Mouse (Mus musculus) thymus, postnatal 14 days (tissue): ENCODE results near the gene Psd.

Experiments used
- DNase-seq: peaks from one replicate; pipeline ENCODE4 v3.0.0; 2021

Gene Psd

DNA sequence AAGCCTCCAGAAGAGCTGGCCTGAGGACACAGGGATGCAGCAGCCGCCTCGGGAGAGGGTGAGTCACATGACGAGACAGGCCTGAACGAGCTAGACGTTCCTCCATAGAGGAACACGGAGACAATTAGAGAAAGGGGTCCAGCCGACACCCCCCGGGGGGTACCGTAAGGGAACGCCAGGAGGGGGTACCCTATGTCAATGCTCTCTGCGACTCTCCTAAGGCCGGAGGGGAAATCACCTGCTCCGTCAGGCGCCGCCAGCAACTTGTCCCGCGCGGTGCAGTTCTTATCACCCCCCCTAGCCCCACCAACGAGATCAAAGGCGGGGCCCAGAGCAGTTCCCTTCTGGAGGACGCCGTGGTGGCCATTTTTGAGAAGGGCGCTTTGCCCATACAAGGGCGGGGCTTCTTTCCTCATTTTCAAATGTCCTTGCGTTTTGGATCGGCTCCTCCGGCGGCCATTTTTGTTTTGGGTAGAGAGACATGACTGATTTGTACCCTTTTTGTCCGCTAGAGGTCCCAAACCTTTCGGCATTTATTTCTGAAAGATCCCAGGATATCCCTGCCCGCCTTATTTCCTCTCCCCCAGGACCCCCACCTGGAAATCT lies 11.5 kb upstream of the Psd start, which contains the start of gene Cuedc2:
TSS of gene Cuedc2 (minus strand) at position 372 of the 606 bp plus-strand sequence.
- DNase-seq, result peak; percentile 99

DNA sequence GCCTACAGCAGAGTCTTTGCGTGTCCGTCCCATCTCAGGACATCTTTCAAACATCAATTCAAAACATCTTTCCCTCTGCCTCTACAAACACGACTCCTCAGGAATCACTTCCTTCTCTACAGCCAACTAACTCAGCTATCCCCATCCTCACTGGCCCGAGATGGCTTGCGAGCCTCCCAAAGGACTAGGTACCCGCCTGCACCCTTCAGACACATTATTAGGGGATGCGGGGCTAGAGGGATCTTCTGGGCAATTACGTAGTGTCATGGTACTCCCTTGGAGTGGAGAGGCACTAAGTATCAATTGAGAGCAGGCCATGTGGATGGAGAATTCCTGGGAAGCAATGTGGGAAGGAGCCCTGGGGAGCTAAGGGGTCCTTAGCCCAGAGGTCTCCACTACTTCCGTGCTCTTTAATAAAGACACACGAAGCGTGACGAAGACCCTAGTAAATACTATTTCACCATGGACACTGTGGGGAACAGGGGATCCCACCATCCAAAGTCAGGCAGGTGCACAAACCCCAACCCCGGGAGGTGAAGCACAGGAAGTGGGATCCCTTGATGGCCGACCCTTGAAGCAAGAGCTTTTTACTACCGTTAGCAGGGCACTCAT lies 10.9 kb upstream of the Psd start:
- no peak for DNase-seq

DNA sequence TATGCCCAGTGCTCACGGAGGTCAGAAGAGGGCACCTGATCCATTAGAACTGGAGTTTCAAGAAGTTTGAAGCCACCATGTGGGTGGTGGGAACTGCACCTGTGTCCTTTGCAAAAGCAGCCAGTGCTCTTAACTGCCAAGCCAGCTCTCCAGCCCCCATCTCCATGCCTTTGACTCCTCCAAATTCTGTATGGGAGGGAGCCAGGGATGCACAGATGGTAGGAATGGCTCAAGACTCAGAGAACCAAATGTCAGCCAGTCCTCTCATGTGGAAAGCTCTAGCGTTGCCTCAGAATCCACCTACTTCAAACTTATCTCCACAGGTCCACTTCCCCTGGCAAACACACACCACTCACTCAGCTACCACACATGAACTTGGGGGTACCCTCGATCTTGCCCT lies 7.0 kb upstream of the Psd start:
- no peak for DNase-seq

GRCm38 (mm10) chr19:46332721-46333339 lies 5.9 kb upstream of the Psd start:
- DNase-seq, result no peak

GRCm38 (mm10) chr19:46331936-46332335 lies 5.0 kb upstream of the Psd start:
- DNase-seq, result no peak

DNA sequence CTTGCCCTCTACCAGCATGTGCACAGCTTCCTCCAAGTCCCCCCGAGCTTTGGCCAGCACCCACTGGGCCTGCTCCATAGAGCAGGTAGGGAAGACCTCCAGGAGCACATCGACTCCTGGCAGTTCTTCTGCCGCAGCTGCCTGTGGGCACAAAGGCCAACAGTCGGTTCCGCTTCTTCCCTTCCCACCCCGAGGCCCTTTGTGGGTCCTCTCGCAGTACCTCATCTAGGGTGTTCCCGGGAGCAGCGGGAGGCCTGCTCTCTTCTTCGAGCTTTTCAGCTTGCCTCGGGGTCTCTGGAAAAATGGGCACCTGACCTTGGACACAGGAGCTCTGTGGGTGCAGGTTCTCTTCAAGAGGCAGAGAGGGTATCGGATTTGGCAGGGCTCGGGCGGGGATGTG lies 4.4 kb upstream of the Psd start:
- DNase-seq, result no peak

DNA sequence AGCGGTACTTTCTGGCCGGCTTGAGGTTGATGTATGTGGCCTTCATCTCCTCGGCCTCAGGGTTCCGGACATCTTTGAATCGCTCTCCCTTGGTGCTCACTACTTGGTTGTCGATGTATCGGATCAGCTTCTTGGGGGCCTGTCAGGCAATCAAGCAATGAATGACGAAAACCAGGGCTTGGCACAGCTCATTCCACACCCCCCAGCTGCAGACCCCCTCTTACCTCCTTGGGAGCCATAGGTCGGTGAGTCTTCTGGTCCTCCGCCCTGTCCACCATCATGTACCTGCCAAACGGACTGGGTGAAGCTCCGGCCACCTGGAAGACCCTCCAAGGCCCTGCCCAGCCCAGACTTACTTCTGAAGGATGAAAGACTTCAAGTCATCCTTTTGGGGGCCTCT lies 3.7 kb upstream of the Psd start:
- no peak for DNase-seq

DNA sequence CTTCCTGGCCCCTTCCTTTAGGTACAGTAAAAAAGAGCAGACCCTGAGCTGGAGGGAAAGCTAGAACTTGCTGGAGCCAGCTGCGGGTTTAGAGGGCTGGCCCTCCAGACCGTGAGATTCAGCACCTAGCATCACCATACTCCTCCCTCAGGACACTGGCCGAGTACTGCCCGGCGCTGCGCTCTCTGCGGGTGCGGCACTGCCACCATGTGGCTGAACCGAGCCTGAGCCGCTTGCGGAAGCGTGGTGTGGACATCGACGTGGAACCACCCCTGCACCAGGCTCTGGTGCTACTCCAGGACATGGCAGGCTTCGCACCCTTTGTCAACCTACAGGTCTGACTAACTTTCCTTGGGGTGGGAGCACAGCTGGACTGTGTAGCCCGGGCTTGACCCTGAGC lies 3.0 kb upstream of the Psd start:
- peak; percentile 66 for DNase-seq

- no peak for DNase-seq
Measured at GRCm38 (mm10) chr19:46329031-46329641, 2.2 kb upstream of the Psd start.

DNA sequence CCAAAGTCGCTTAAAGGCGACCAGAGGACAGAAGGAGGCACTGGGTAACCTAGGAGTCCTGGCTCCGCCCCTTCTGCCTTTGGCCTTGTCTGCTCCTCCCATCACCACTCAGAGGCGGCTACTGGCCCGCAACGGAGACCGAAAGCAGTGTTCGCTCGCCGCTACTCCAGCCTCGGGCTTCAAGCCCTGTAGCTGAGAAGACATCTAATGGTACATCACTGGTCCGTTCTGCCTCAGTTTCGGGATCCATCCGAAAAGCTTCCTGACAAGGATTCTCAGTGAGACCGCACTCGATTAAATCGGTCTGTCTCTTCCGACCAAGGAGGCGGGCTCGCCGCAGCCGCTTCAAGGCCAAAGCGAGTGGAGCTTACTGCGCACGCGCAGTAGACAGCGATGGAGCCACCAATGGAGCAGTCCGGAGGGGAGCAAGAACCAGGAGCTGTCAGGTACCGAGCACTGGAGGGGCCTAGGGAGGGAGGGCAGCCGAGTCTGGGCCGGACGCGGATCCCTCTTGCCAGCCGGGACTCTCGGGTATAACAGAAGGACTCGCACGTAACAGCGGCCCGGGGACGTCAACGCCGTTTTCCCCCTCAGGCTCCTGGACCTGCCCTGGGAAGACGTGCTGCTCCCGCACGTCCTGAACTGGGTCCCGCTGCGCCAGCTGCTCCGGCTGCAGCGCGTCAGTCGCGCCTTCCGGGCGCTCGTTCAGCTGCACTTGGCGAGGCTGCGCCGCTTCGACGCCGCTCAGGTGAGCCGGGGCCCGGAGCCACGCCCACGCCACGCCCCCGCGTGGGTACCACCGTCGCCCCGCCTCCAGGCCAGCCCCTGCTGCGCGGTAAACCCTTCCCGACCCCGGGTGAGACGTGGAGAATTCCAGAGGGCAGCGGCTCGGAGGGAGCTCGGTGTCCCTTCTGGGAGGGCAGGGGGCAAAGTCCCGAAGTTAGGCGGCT lies 1.4 kb upstream of the Psd start, which contains the start of gene Fbxl15:
TSS of gene Fbxl15 (plus strand) at position 104 of the 950 bp plus-strand sequence.
- peak; percentile 94 for DNase-seq

DNA sequence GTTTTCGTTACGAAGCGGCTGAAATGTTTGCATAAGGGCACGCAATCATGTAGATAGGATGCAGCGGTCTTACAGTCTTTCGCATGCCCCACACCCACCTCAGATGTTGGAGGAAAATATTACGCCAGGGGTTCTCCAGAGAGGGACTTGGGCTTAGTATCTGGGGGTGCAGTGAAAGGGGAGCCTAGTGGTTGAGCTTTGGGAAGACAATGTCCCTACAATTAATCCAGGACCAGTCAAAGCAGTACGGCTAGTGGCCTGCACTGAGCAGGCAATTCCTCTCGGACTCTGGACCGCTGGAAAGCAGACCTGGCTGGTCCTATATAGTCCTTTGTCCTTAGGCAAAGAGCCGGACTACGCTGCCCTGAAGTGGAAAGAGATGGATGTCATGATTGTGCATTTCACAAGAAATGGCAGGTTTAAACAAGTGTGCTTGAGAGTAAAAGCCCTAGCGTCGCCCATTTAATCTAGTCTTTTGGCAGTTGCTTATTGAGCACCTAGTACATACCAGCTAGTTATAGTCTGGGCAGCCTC lies 642 bp upstream of the Psd start:
- no peak for DNase-seq

DNA sequence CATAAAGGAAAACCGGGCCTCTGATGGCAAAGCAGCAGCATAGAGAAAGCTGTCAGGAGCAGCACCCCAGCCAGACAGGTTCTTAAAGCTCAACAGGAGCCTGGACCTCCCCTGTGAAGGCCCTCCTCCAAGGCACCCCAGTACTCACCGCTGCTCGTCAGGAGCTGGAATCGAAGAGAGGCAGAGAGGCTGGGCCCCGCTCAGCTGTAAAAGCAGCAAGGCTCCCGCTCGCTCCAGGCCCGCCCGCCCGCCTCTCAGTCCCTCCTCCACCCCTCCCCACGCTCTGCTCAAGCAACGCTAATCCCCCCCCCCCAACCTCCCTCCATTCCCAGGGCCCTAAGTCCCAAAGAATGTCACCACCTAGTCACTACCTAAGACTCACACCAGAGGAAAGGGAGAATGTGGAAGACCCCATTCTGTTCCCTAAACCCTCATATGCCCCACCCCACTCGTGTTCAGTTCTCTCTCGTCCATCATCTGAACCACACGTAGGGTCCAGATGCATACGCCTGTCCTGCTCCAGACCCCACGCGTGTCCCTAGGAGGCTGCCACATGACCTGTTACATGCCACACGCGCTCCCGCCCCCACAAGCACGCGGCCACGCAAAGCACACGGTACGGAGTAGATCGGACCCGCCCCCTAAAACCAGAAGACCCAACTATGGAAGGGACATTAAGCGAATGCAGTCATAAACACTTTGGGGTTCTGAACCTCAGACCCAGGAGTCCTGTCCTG lies 769 bp downstream of the Psd start:
- no peak for DNase-seq

GRCm38 (mm10) chr19:46324918-46325317 lies 2.0 kb downstream of the Psd start:
- DNase-seq, result no peak

DNA sequence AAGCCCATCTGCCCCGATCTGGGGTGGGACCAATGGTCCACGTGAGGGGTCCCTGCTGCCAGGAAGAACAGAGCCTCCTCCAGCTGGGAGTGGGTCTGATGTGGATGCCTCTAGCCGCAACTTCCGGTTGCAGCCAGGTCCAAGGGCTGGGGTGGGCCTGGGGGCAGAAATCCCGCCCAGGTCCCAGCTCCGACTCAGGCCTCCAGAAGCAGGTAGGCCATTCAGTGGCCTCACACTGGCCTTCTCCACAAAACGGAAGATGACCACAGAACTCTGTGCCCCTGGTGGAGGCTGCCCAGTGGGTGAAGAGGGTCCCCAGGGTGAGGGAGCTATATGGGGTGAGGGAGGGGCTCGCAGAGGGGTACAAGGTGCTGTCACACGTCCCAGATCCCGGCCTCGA lies 2.6 kb downstream of the Psd start:
- no peak for DNase-seq

DNA sequence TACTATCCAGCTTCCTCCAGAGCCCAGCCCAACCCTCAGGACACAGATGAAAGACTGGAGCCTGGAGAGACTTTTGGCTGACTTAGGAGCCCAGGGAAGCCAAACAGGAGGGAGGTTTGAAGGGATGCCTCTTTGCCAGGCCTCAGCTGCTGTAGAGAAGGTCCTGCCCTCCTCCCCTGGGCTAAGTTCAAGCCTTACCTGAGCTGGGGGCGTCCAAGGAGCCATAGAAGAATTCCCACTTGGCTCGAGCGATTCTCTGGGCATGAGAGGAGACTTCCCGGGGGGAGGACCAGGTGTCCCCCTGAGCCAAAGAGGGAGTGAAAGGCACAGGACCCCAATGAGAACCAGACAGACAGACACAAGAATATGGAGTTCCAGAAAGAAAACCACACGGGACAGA lies 3.2 kb downstream of the Psd start:
- DNase-seq, result no peak

GRCm38 (mm10) chr19:46322996-46323572 lies 3.9 kb downstream of the Psd start:
- DNase-seq, result no peak

DNA sequence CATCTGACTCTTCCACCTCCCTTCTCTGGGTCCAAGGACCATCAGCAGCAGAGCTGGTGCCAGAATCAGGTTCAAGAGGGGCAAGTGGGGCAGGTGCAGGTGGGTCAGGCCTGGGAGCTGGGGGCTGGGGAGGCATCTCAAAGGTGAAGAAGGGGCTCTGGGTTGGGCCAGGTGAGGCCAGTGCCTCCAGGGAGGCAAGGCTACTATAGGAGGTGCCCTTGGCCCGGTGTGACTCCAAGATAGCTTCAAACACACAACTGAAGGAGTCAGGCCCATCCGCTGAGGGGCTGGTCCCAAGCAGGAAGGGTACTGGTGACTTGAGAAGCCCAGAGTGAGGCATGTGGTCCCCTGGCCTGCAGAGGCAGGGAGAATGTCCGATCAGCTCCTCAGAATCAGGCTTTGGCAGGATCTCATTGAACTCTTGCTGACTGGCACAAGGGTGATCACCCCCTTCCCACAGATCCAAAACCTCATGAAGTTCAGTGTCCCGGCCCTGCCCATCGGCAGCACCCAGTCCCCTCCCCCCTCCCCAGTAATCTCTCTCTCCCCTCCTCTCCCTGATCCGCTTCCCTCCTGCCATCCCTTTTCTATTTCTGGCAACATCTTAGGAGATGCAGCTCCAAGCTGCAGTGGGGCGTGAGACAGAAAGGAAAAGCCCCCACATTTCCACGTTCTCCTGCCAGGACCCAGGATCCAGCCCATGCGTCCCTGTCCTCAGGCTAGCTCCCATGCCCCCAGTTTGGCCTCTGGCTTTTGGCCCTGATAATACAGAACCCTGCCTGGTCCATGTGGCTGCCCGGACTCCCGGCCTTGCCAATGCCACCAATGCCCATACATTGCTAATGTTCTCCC lies 4.6 kb downstream of the Psd start:
- no peak for DNase-seq

DNA sequence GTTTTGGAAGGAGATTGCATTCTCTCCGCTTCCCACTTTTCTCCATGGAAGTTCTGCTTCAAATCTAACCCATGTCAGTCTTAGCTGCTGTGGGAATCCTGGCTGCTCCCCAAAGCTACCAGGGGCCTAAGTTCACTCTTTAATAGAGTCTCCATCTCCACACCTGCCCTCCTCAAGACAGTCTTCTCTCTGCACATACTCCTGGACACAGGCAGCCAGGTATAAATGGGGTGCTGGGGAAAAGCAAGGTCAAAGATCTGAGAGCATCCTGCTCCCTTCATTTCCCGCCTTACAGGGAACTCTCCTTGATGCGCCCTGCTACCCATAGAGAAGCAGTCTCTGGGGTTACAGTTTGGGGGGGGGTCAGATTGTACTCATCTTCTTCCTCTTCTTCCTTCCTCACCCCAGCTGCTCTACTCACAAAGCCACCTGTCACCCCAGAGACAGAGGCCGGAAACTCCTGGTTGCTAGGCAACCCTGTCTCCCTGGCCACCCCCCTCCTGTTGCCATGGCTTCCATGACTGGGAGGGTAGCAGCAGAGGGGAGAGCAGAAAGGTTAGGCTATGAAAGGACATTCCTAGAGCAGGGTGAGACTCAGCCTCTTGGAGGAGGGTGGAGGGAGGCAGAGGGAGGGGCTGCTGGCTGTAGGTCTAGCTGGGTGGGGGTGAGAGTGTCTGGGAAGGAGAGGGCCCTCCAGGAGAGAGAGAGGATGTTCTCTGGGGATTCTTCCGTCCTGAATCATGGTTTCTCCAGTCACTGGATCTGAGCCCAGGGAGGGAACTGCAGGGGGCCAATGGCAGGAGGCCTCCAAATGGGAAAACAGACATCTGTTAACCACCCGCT lies 5.6 kb downstream of the Psd start:
- peak; percentile 83 for DNase-seq

GRCm38 (mm10) chr19:46320076-46320785 lies 6.7 kb downstream of the Psd start:
- DNase-seq, result no peak
